Mouse (Mus musculus) limb, embryonic 11.5 days (tissue): ENCODE measurements around the gene Gm128. TPM values are rescaled to one million over a fixed set of nuclear protein-coding genes. Genes with fewer than 3 reads are reported as not detected.

Experiments used
- ATAC-seq: fragments of 200-750 bp; cut with Nextera tagmentation; 2 replicates; pipeline ENCODE4 v1.8.0; 2017; ENCODE audit warnings: low read depth; ENCODE audit not compliant: insufficient number of reproducible peaks, low FRiP score, low TSS enrichment
- DNase-seq: peaks from one replicate; pipeline ENCODE4 v3.0.0-alpha.2; 2015; ENCODE audit warnings: low spot score
- H3K27ac ChIP-seq: fragments of 300-500 bp; sonication (generic); replicated peaks from 2 replicates; pipeline ENCODE4 v1.5.1; 2014; ENCODE audit warnings: low read depth, mild to moderate bottlenecking, low read length
- H3K27me3 ChIP-seq: fragments of 300-500 bp; sonication (generic); 2 replicates; pipeline ENCODE4 v1.6.1; 2014; ENCODE audit warnings: mild to moderate bottlenecking, low read length, mixed read lengths; ENCODE audit not compliant: control insufficient read depth, insufficient read depth
- H3K36me3 ChIP-seq: fragments of 300-500 bp; sonication (generic); 2 replicates; pipeline ENCODE4 v1.6.1; 2014; ENCODE audit warnings: mild to moderate bottlenecking, low read length, moderate library complexity, mixed read lengths; ENCODE audit not compliant: control insufficient read depth, insufficient read depth
- H3K4me1 ChIP-seq: fragments of 300-500 bp; sonication (generic); 2 replicates; pipeline ENCODE4 v1.6.1; 2014; ENCODE audit warnings: low read length, mixed read lengths; ENCODE audit not compliant: control insufficient read depth, insufficient read depth
- H3K4me2 ChIP-seq: fragments of 300-500 bp; sonication (generic); 2 replicates; pipeline ENCODE4 v1.6.1; 2014; ENCODE audit warnings: low read depth, mild to moderate bottlenecking, moderate library complexity; ENCODE audit not compliant: severe bottlenecking
- H3K4me3 ChIP-seq: fragments of 300-500 bp; sonication (generic); 2 replicates; pipeline ENCODE4 v1.5.1; 2014; ENCODE audit warnings: low read depth, low read length
- H3K9ac ChIP-seq: fragments of 300-500 bp; sonication (generic); 2 replicates; pipeline ENCODE4 v1.6.1; 2014; ENCODE audit warnings: mild to moderate bottlenecking, low read length
- H3K9me3 ChIP-seq: fragments of 300-500 bp; sonication (generic); 2 replicates; pipeline ENCODE4 v1.6.1; 2016; ENCODE audit warnings: low read length; ENCODE audit not compliant: control insufficient read depth
- WGBS: fragments of 180-500 bp; shearing (Covaris S2); extraction: QIAGEN DNeasy Blood & Tissue Kit; methylation state at CpG from one replicate; pipeline ENCODE4 v1.1.7; 2014; 5-methylcytosine and 5-hydroxymethylcytosine counted together
- polyA plus RNA-seq: library from polyadenylated mRNA; unstranded; fragments of >200 nt; fragmentation: Nextera tagmentation; extraction: Ambion mirVana; gene quantifications from 2 replicates; pipeline ENCODE4 v1.2.1, GENCODE M21; 2014

Gm128 gene
- polyA plus RNA-seq, 1 experiment from 2014 or later, result 0.53 TPM

DNA sequence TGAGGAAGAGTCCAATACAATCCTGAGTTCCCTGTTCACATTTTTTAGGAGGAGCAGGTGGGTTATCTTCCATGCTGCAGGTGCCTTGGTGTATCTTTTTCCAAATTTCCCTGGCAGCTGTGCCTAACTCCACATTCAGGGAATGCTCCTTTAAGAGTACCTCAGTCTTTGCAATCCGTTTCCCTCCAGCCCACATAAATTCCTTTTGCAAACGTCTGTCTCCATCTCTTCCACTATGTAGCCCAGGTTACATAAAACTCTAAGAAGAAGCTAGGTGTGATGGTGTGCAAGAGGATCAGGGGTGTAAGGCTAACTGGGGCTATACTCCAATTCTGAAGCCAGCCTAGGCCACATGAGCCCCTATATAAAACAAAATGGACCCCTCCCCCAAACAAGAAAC, 1.7 kb upstream of the Gm128 start:
- WGBS, result 77% methylated on average over 2 of the region's 2 CpGs

DNA sequence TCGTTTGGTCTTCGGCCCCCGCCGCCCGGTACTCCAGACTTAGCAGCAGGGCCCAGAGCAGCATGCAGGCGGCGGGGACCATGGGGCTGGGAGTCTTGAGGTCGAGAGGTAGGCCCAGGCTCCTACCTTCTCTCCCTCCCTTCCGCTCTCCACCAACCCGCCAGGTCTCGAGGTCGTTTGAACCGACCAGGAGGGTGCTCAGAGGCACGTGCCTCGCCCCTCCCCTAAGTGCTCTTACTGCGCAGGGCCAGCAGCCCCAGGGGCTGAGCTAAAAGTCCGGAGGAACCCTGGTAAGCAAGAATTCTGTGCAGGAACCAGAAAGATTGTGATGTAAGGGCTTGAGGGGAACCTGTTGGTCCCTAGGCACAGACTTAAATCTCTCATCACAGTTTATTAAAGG, 498 bp downstream of the Gm128 start:
- Histone ChIP-seq H3K27ac (no peak overlapping the region), H3K4me1 (no peaks in the 10 kb centered on the region), H3K9me3 (no peaks in the 10 kb centered on the region), H3K4me3 (peak overlapping the region; percentile 12; the same call in 1 of the 2 replicates), H3K36me3 (peaks cover 9% of the 10 kb centered on the region; the same call in 1 of the 2 replicates), H3K27me3 (no peaks in the 10 kb centered on the region), H3K4me2 (peak overlapping the region; percentile 33), H3K9ac (no peak overlapping the region)
- DNase-seq (peak; percentile 39), ATAC-seq (peak; percentile 54; the same call in 1 of the 2 replicates)
- WGBS, result 22% methylated on average over 17 of the region's 17 CpGs

More for the DNA sequence above, 1.7 kb upstream of the Gm128 start:
- Histone ChIP-seq H3K36me3 (peaks cover 2% of the 10 kb centered on the region; the same call in 1 of the 2 replicates), H3K27me3 (no peaks in the 10 kb centered on the region), H3K27ac (no peak overlapping the region), H3K4me3 (no peak overlapping the region), H3K9me3 (no peaks in the 10 kb centered on the region), H3K4me2 (no peak overlapping the region), H3K4me1 (no peaks in the 10 kb centered on the region), H3K9ac (no peak overlapping the region)
- ATAC-seq, result no peak
- no peak for DNase-seq

DNA sequence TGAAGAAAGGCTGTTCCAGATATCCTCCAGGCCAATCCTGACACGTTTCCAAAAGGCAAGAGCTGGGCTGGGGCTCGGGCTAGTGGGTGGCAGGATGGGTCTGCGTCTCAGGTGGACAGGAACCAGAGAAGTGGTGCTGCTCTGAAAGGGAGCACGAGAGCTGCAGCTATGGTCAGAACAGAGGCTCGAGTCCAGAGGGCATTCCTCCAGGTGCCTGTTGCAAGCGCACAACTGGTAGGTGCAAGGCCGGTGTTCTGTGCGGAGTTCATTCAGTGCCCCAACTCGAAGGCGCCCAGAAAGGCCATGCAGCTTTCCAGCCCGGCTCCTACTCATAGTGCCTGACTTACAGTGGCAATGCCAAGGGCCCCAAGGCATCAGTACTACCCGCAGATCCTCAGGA, 1.4 kb downstream of the Gm128 start:
- Histone ChIP-seq H3K9me3 (no peaks in the 10 kb centered on the region), H3K4me1 (no peaks in the 10 kb centered on the region), H3K27me3 (no peaks in the 10 kb centered on the region), H3K36me3 (peaks cover 16% of the 10 kb centered on the region; the same call in 1 of the 2 replicates), H3K4me2 (no peak overlapping the region), H3K4me3 (no peak overlapping the region), H3K27ac (no peak overlapping the region), H3K9ac (no peak overlapping the region)
- 88% methylated on average over 12 of the region's 12 CpGs for whole genome bisulfite sequencing
- DNase-seq (no peak), ATAC-seq (no peak)

DNA sequence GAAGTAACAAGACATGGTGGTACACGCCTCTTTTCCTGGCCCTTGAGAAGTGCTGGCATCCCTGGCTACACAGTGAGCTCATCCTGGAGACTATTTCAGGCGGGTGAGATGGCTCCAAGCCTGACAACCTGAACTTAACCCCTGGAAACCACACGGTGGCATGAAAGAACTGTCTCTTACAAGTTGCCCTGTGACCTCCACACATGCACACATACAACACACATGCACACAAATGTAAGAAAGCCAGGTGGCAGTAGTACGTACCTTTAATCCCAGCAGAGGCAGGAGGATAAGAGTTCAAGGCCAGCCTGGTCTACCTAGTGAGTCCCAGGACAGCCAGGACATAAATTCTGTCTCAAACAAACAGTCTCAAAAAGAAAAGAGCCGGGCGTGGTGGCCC, 2.4 kb downstream of the Gm128 start:
- no peak for ATAC-seq

DNA sequence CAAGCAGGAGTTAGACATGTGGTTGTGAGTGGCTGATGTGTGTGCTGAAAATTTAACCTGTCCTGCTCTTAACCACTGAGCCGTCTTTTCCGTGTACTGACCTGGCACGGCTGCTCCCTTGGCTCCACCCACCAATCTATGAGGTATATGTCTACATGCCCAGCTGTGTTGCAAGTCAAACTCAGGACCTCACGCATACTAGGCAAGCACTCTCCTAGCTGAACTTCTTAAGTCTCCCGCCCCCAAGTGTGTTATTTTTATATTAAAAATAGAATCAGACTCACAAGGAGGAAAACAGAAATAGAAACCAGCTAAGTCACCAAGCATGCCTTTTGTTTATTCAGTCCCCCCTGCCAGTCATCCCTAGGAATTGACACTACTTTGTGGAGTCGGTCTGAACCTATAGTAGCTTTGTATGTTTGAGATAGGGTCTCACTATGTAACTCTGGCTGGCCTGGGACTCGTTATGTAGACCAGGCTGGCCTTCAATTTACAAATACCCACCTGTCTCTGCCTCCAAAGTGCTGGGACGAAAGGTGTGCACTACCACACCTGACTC, 3.8 kb downstream of the Gm128 start:
- ATAC-seq, result no peak
- Histone ChIP-seq H3K9me3 (no peaks in the 10 kb centered on the region), H3K27me3 (no peaks in the 10 kb centered on the region), H3K27ac (no peak overlapping the region), H3K36me3 (peaks cover 35% of the 10 kb centered on the region), H3K9ac (no peak overlapping the region), H3K4me2 (no peak overlapping the region), H3K4me3 (no peak overlapping the region), H3K4me1 (no peaks in the 10 kb centered on the region)
- WGBS, result 92% methylated on average over 8 of the region's 8 CpGs
- no peak for DNase-seq

More for the DNA sequence above, 2.4 kb downstream of the Gm128 start:
- no peak for DNase-seq
- WGBS, result 90% methylated on average over 6 of the region's 6 CpGs
- Histone ChIP-seq H3K4me1 (no peaks in the 10 kb centered on the region), H3K36me3 (peaks cover 21% of the 10 kb centered on the region), H3K27ac (no peak overlapping the region), H3K4me2 (no peak overlapping the region), H3K27me3 (no peaks in the 10 kb centered on the region), H3K9ac (no peak overlapping the region), H3K4me3 (no peak overlapping the region), H3K9me3 (no peaks in the 10 kb centered on the region)

DNA sequence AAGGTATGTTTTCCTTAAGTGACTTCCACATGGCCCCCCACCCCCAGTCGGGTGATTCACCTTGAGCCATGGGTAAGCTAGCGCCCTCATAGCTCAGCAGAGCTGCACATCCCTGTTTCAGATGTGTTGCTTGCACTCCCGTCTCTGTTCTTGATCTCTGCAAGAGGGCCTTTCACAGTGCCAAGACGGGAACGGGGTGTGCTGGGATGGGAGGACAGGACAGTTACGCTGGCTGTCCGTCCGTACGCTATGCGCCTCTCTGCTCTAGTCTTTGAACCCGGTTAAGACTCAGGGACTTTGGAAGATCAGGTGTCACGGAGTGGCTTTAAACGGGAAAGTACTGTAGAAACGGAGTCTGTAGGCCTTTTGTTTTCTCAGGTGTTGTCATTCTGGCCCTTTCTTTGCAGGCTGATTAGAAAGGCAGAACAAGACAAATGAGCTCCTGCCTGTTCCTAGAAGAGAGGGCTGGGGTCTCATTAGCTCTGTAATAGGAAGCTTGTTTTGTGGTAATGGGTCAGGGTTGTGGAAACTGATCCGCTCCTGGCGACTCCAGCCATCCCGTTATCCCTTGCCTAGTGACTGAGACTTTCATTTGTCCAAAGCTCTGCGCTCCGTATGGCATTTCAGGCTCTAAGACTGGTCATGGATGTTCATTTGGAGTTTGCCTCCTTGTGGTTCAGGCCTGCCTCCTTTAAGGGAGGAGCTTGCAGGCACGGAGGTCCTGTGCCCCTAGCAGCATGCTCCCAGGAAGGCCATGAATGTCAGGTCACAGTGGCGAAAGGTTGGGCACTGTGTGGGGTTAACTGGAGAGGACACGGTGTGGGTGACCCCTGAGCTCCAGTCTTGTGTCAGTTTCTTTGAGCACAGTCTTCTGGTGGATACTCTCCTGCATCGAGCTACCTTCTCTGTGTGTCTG, 5.8 kb downstream of the Gm128 start:
- H3K9me3 ChIP-seq, result no peaks in the 10 kb centered on the region
- H3K4me1 ChIP-seq, result peaks cover 3% of the 10 kb centered on the region; the same call in 1 of the 2 replicates
- ATAC-seq (no peak), DNase-seq (no peak)
- no peak overlapping the region for H3K4me3 ChIP-seq
- H3K27me3 ChIP-seq, result no peaks in the 10 kb centered on the region
- no peak overlapping the region for H3K9ac ChIP-seq
- H3K36me3 ChIP-seq, result peaks cover 41% of the 10 kb centered on the region
- H3K4me2 ChIP-seq, result no peak overlapping the region
- no peak overlapping the region for H3K27ac ChIP-seq
- WGBS, result 78% methylated on average over 23 of the region's 23 CpGs

DNA sequence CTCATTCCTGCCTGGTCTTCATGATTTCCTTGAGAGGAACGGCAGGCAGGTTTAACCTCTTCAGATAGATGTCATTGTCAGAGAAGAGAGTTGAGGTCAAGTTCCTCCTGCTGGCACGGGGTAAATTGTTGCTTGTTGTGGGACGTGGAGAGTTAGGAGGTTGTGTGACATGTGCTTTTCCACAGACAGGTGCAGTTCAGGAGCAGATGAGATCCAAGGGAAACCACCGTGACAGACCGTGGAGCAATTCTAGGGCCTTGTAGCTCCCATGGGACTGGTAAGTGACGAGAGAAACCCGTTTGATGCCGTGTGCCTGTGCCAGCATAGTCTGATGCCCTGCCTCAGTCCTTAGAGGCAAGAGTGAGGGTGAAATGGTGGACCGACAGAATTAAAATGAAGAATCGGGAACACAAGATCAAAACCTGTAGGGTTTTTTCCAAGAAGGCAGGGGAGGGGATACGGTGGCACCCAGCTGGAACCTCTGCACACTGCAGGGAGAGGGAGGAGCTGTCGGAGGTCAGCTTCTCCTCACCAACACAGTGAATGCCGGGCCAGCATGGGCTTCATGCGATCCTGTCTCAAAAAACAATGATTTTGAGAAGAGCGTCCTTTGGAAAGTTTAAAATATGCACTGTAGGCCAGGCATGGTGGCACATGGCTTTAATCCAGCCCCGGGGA, 8.0 kb downstream of the Gm128 start:
- H3K27me3 ChIP-seq, result no peaks in the 10 kb centered on the region
- DNase-seq (no peak), ATAC-seq (no peak)
- WGBS, result 89% methylated on average over 16 of the region's 16 CpGs
- H3K4me3 ChIP-seq, result no peak overlapping the region
- H3K36me3 ChIP-seq, result peaks cover 41% of the 10 kb centered on the region
- no peaks in the 10 kb centered on the region for H3K9me3 ChIP-seq
- H3K27ac ChIP-seq, result no peak overlapping the region
- H3K4me1 ChIP-seq, result peaks cover 7% of the 10 kb centered on the region; the same call in 1 of the 2 replicates
- no peak overlapping the region for H3K9ac ChIP-seq
- H3K4me2 ChIP-seq, result no peak overlapping the region

DNA sequence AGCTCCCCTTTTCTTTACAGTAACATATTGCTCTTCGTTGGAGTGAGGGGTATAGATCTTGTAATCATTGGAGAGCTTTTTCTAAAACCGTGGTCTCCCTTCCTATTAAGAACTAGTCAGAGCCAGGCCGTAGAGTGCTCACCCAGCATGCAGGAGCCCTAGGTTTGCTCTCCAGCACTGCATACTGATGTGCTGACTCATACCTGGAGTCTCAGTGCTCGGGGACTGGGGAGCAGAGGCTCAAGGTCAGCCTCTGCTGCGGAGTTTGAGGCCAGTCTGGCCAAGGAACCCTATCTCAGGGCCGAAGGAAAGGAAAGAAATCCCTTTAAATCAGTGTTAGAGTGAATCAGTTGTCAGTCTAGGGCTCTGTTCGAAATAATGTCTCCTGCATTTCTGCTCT, 8.6 kb downstream of the Gm128 start:
- peaks cover 7% of the 10 kb centered on the region; the same call in 1 of the 2 replicates for H3K4me1 ChIP-seq
- 88% methylated on average over 7 of the region's 7 CpGs for WGBS
- no peaks in the 10 kb centered on the region for H3K9me3 ChIP-seq
- ATAC-seq, result no peak
- no peak overlapping the region for H3K9ac ChIP-seq
- H3K4me3 ChIP-seq, result no peak overlapping the region
- H3K36me3 ChIP-seq, result peaks cover 36% of the 10 kb centered on the region
- no peaks in the 10 kb centered on the region for H3K27me3 ChIP-seq
- H3K27ac ChIP-seq, result no peak overlapping the region
- H3K4me2 ChIP-seq, result no peak overlapping the region
- no peak for DNase-seq
